Mouse (Mus musculus) hindbrain, embryonic 14.5 days (tissue): ENCODE measurements around the gene Angptl7. TPM values are rescaled to one million over a fixed set of nuclear protein-coding genes. Genes with fewer than 3 reads are reported as not detected.

Experiments used
- ATAC-seq: fragments of 200-750 bp; cut with Nextera tagmentation; 2 replicates; pipeline ENCODE4 v1.8.0; 2017; ENCODE audit warnings: moderate number of reproducible peaks, mild to moderate bottlenecking, moderate TSS enrichment, moderate library complexity; ENCODE audit not compliant: low FRiP score
- DNase-seq: peaks from one replicate; pipeline ENCODE4 v3.0.0-alpha.2; 2015; ENCODE audit warnings: low spot score
- H3K27ac ChIP-seq: fragments of 300-500 bp; sonication (generic); 2 replicates; pipeline ENCODE4 v1.5.1; 2014; ENCODE audit warnings: mild to moderate bottlenecking, moderate library complexity
- H3K27me3 ChIP-seq: fragments of 300-500 bp; sonication (generic); 2 replicates; pipeline ENCODE4 v1.6.1; 2014; ENCODE audit warnings: mild to moderate bottlenecking, low read length, mixed read lengths; ENCODE audit not compliant: control insufficient read depth, insufficient read depth
- H3K36me3 ChIP-seq: fragments of 300-500 bp; sonication (generic); replicated peaks from 2 replicates; pipeline ENCODE4 v1.6.1; 2014; ENCODE audit not compliant: control insufficient read depth, insufficient read depth
- H3K4me1 ChIP-seq: fragments of 300-500 bp; sonication (generic); replicated peaks from 2 replicates; pipeline ENCODE4 v1.6.1; 2014; ENCODE audit warnings: antibody characterized with exemption, low read length, mixed read lengths; ENCODE audit not compliant: control insufficient read depth, insufficient read depth
- H3K4me2 ChIP-seq: fragments of 300-500 bp; sonication (generic); replicated peaks from 2 replicates; pipeline ENCODE4 v1.6.1; 2014; ENCODE audit warnings: mild to moderate bottlenecking, moderate library complexity
- H3K4me3 ChIP-seq: fragments of 300-500 bp; sonication (generic); replicated peaks from 2 replicates; pipeline ENCODE4 v1.5.1; 2014; ENCODE audit warnings: mild to moderate bottlenecking, low read length
- H3K9ac ChIP-seq: fragments of 300-500 bp; sonication (generic); 2 replicates; pipeline ENCODE4 v1.6.1; 2014
- H3K9me3 ChIP-seq: fragments of 300-500 bp; sonication (generic); 2 replicates; pipeline ENCODE4 v1.6.1; 2016; ENCODE audit warnings: low read length; ENCODE audit not compliant: control insufficient read depth
- WGBS: fragments of 180-500 bp; shearing (Covaris S2); extraction: QIAGEN DNeasy Blood & Tissue Kit; methylation state at CpG from one replicate; pipeline ENCODE4 v1.1.7; 2014; 5-methylcytosine and 5-hydroxymethylcytosine counted together
- polyA plus RNA-seq: library from polyadenylated mRNA; unstranded; fragments of >200 nt; fragmentation: Nextera tagmentation; extraction: Ambion mirVana; gene quantifications from 2 replicates; pipeline ENCODE4 v1.2.1, GENCODE M21; 2014

Gene Angptl7
- polyA plus RNA-seq, 1 experiment from 2014 or later, result 0.50 TPM

DNA sequence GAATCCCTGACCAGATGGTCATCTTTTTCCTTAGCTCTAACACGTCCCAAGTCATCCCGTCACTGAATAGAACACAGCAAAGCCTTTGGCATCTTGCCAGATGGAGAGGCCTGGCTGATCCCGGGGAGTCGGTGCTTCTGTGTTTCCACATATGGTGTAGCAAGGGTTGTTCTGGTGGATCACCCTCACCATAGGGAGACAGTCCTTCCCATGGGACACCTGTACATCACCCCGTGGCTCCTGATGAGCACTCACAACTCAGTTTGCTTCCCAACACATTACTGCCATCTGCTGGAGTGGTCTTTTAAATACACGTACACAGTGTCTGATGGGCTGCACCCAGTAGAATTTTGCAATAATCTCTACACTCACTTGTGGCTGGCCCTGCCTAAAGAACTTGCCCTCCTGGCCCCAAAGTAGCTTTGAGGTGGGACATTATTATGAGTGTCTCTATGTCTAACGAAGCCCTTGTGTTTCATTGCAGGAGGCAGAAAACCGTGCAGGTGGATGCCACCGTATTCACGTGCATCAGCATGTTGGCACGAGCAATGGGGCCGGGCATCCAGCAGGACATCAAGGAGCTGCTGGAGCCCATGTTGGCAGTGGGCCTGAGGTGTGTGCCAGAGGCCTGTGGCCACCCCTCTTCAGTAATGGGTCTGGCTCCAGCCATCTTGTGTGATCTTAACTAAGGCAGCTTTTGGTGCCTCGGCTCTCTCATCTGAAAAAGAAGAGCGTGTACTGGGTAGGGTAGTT, 36.9 kb downstream of the Angptl7 start:
- Histone ChIP-seq H3K27ac (no peak overlapping the region), H3K9me3 (no peaks in the 10 kb centered on the region), H3K4me3 (no peak overlapping the region), H3K36me3 (peaks cover 97% of the 10 kb centered on the region), H3K4me1 (no peaks in the 10 kb centered on the region), H3K9ac (no peak overlapping the region), H3K4me2 (no peak overlapping the region), H3K27me3 (no peaks in the 10 kb centered on the region)
- WGBS, result 72% methylated on average over 14 of the region's 14 CpGs
- DNase-seq (peak; percentile 63), ATAC-seq (no peak)

DNA sequence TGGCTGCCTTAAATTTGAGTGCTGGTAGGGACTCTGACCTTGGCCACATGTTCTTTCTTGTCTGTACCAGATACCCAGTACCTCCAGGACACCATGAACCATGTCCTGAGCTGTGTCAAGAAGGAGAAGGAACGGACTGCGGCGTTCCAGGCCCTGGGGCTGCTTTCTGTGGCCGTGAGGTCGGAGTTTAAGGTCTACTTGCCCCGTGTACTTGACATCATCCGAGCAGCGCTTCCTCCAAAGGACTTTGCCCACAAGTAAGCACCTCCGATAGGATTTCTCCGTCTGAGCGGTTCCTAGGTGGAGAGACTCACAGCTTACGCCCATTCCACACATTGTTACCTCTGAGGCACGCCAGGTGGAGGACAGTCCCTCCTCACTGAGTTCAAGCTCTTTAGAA, 37.5 kb downstream of the Angptl7 start:
- Histone ChIP-seq H3K4me3 (no peak overlapping the region), H3K4me1 (no peaks in the 10 kb centered on the region), H3K36me3 (peaks cover 97% of the 10 kb centered on the region), H3K9me3 (no peaks in the 10 kb centered on the region), H3K9ac (no peak overlapping the region), H3K27ac (no peak overlapping the region), H3K27me3 (no peaks in the 10 kb centered on the region), H3K4me2 (no peak overlapping the region)
- 94% methylated on average over 13 of the region's 13 CpGs for WGBS
- no peak for DNase-seq
- no peak for ATAC-seq

DNA sequence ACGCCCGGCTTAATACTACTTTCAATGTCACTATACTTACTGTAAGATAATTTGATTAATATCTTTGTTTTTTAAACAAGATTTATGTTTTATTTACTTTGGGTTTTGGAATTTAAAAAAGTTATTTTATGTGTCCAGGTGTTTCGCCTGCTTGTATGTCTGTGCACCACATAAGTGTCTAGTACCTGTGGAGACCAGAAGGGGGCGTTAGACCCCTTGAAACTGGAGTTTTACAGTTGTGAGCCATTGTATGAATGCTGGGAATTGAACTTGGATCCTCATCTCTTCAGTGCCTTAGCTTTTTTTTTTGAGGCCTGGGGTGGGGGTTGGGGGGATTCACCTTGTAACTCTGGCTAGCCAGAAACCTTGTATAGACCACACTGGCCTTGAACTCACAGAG, 38.5 kb downstream of the Angptl7 start:
- WGBS, result 83% methylated on average over 4 of the region's 4 CpGs
- Histone ChIP-seq H3K4me3 (no peak overlapping the region), H3K9ac (no peak overlapping the region), H3K4me2 (no peak overlapping the region), H3K9me3 (no peaks in the 10 kb centered on the region), H3K4me1 (no peaks in the 10 kb centered on the region), H3K36me3 (peaks cover 97% of the 10 kb centered on the region), H3K27me3 (no peaks in the 10 kb centered on the region), H3K27ac (no peak overlapping the region)
- ATAC-seq (no peak), DNase-seq (no peak)

DNA sequence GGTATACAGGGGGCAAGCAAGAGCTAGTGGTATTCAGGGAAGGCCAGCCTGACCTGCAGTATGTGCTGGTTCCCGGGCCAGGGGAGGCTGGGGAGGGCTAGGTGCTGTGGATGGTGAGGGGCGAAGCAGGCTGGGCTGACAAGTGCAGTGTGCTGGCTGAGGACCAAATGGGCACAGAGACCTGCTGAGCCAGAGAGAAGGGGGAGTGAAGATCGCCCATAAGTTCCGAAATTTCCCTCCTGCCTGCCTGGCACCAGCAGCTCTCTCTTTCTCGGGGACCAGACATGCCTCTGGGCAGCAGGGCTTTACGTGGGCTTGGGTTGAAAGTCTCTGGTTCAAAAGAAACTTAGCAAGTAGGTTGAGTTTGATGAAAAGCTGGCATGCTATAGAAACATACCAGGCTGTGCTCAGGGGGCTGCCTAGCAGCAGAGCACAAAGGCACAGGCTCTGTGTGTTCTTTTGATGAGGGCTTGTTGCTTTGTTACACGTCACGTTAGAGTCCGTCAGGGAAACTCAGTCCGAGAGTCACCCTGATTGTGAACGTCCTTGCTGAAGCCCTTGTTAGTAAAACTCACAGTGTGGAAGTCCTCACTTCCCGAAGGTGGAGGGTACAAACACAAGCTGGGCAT, 39.5 kb downstream of the Angptl7 start:
- Histone ChIP-seq H3K4me3 (no peak overlapping the region), H3K4me2 (no peak overlapping the region), H3K27ac (0 out of 2 replicates have a peak overlapping the region, but pooled peaks have one; percentile 40), H3K9ac (no peak overlapping the region), H3K36me3 (peaks cover 97% of the 10 kb centered on the region), H3K27me3 (no peaks in the 10 kb centered on the region), H3K4me1 (no peaks in the 10 kb centered on the region), H3K9me3 (no peaks in the 10 kb centered on the region)
- ATAC-seq (peak; percentile 75; the same call in 1 of the 2 replicates), DNase-seq (peak; percentile 55)
- 44% methylated on average over 12 of the region's 12 CpGs for WGBS

DNA sequence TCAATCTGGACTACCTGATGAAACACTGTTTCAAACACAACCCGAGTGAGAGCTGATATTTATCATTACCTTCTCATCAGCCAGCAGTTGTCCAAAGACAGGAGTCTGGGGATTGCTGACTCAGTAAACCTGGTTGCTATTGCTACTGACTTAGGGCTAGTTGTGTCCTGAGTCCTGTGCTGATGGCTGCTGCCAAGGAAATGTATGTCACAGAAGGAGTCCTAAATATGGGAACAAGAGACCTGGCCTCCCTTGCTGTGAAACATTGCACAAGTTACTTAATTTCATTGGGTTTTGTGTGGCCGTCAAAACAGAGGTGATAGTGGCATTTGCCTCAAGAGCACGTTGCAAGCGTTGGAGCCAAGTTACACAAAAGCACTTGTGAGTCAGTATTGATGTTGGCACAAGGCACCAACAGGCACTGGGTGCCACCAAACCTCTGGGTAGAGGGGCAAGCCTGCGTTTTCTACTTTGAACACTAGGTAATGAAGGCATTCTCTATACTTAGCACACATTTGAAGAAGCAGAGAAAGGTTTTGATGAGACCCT, 44.7 kb downstream of the Angptl7 start:
- WGBS, result 96% methylated on average over 5 of the region's 5 CpGs
- no peak overlapping the region for H3K27ac ChIP-seq
- H3K27me3 ChIP-seq, result no peaks in the 10 kb centered on the region
- H3K36me3 ChIP-seq, result peaks cover 82% of the 10 kb centered on the region
- H3K4me1 ChIP-seq, result no peaks in the 10 kb centered on the region; the same call in 1 of the 2 replicates
- no peak overlapping the region for H3K4me3 ChIP-seq
- no peak for ATAC-seq
- H3K9ac ChIP-seq, result no peak overlapping the region
- DNase-seq, result no peak
- H3K4me2 ChIP-seq, result no peak overlapping the region
- H3K9me3 ChIP-seq, result no peaks in the 10 kb centered on the region

DNA sequence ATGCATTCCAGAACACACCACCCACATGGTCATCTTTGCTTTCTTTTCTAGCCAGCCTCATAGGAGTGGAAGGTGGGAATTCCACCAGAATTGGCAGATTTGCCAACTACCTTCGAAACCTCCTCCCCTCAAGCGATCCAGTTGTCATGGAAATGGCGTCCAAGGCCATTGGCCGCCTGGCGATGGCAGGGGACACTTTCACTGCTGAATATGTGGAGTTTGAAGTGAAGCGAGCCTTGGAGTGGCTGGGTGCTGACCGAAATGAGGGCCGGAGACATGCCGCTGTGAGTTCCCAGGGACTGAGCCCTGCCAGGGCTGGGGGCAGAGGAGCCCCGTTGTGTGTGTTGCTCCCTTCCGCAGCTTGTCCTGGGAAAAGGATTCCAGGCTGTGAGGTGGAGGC, 46.6 kb downstream of the Angptl7 start:
- Histone ChIP-seq H3K9me3 (no peaks in the 10 kb centered on the region), H3K36me3 (peaks cover 66% of the 10 kb centered on the region), H3K27ac (no peak overlapping the region), H3K27me3 (no peaks in the 10 kb centered on the region), H3K4me3 (no peak overlapping the region), H3K4me2 (no peak overlapping the region), H3K9ac (no peak overlapping the region), H3K4me1 (peaks cover 7% of the 10 kb centered on the region)
- WGBS, result 94% methylated on average over 11 of the region's 11 CpGs
- DNase-seq, result no peak
- ATAC-seq, result no peak

DNA sequence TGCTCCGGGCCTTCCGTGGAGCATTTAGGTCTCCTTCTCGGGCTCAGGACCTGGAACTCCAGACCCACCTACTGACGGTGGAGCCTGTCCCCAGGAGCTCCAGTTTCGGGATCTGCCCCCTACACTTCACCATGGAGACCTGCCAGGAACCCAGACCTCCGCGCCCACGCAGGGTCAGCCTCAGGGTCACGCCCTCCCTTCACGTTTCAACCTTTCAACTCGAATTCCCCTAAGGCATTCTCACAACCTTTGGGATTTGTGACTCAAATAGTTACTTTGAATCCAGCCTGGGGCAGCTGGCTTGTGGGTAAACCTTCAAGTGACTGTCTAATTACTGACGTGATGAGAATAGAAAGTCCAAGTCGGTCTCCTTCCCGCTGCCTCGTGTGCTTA, 51.4 kb downstream of the Angptl7 start:
- peaks cover 25% of the 10 kb centered on the region for H3K4me1 ChIP-seq
- no peak for ATAC-seq
- peak overlapping the region; percentile 85 for H3K27ac ChIP-seq
- DNase-seq, result no peak
- WGBS, result under 1% methylated on average over 15 of the region's 15 CpGs
- H3K4me3 ChIP-seq, result peak overlapping the region; percentile 92
- peaks cover 17% of the 10 kb centered on the region for H3K36me3 ChIP-seq
- H3K4me2 ChIP-seq, result peak overlapping the region; percentile 67
- peak overlapping the region; percentile 86 for H3K9ac ChIP-seq
- H3K9me3 ChIP-seq, result no peaks in the 10 kb centered on the region
- no peaks in the 10 kb centered on the region for H3K27me3 ChIP-seq

DNA sequence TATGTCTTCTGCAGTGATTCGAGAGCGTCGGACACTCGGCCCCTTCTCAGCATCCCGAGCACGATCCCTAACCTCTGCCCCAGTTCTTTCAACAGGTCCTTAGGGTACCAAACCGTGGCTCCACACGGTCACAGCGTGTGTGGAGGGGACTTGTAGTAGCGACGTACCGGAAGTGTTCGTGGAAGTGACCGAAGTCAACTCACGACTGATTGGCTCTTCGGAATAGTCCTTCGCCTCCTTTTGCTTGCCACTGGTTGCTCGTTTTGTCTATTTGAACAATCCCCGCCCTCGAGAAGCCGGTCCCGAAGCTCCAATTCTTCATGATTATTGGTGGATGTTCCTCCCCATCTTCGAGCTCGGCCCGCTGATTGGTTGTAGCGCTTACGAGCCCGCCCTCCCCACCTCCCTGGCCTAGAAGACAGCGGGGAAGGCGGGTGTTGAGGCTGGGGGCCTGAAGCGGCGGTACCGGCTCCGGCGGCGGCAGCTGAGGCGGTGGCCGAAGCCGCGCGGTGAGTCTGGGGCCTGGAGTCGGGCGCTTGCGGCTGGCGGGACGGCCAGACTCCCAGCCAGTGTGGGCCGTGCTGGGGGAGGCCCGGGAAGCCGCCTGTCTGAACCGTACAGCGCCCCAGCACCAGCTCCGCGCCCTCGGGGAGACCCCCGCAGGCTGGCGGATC, 51.9 kb downstream of the Angptl7 start, which contains the start of gene Mtor:
Mtor (plus strand) TSS at position 433 of the 674 bp plus-strand sequence.
- Histone ChIP-seq H3K9me3 (no peaks in the 10 kb centered on the region), H3K27ac (peak within 1 kb of the TSS; percentile 85), H3K27me3 (no peaks in the 10 kb centered on the region), H3K4me1 (peaks cover 27% of the 10 kb centered on the region), H3K9ac (peak within 1 kb of the TSS; percentile 86), H3K4me3 (peak within 1 kb of the TSS; percentile 92), H3K4me2 (peak within 1 kb of the TSS; percentile 67), H3K36me3 (peaks cover 12% of the 10 kb centered on the region)
- under 1% methylated on average over 53 of the region's 56 CpGs for WGBS
- ATAC-seq, result peak; percentile 98
- peak; percentile 97 for DNase-seq
